Mouse (Mus musculus): ENCODE data around the gene Gm5415. TPM values are rescaled to one million over a fixed set of nuclear protein-coding genes. Genes with fewer than 3 reads are reported as not detected.
"Not testable (repeated sequence)": the region's sequence is repeated elsewhere in the genome, so short reads cannot be mapped to it uniquely, and the experiment has no call there.

The Gm5415 gene
- 0.05 TPM in 1 of 2 replicates, not detected in the other for polyA plus RNA-seq (2016; fragmentation: Nextera tagmentation; extraction: Ambion mirVana)

GRCm38 (mm10) chr1:32547194-32547593, at the start of gene Gm5415:
Gene Gm5415 (minus strand): TSS chr1:32547294.
- ATAC-seq (ENCODE audit: insufficient number of reproducible peaks, insufficient read depth, low FRiP score, low TSS enrichment, low read depth); H3K27ac ChIP-seq; H3K4me2 ChIP-seq; H3K9me3 ChIP-seq; H3K4me1 ChIP-seq (replicated peaks); H3K27me3 ChIP-seq; H3K4me3 ChIP-seq (replicated peaks); H3K36me3 ChIP-seq; H3K9ac ChIP-seq (replicated peaks): not testable (repeated sequence)
- 87% methylated on average over 3 of the region's 7 CpGs for WGBS

- Histone ChIP-seq H3K4me2 (no peak overlapping the region), H3K27ac (no peak overlapping the region), H3K4me3 (replicated peaks) (no peak overlapping the region), H3K27me3 (no peaks in the 10 kb centered on the region), H3K4me1 (replicated peaks) (no peaks in the 10 kb centered on the region), H3K9ac (replicated peaks) (no peak overlapping the region), H3K9me3 (no peaks in the 10 kb centered on the region), H3K36me3 (no peaks in the 10 kb centered on the region)
- no peak for ATAC-seq (ENCODE audit: insufficient number of reproducible peaks, insufficient read depth, low FRiP score, low TSS enrichment, low read depth)
- 76% methylated on average over 2 of the region's 2 CpGs for WGBS
These were observed 21.8 kb upstream of the Gm5415 start for GRCm38 (mm10) chr1:32568901-32569300.

- 40% methylated on average over 4 of the region's 4 CpGs for WGBS
- no peak overlapping the region for H3K4me3 ChIP-seq (replicated peaks)
- no peak for ATAC-seq (ENCODE audit: insufficient number of reproducible peaks, insufficient read depth, low FRiP score, low TSS enrichment, low read depth)
- H3K36me3 ChIP-seq, result no peaks in the 10 kb centered on the region
- H3K4me2 ChIP-seq, result no peak overlapping the region
- H3K9ac ChIP-seq (replicated peaks), result no peak overlapping the region
- no peaks in the 10 kb centered on the region for H3K9me3 ChIP-seq
- H3K4me1 ChIP-seq (replicated peaks), result no peaks in the 10 kb centered on the region
- no peaks in the 10 kb centered on the region for H3K27me3 ChIP-seq
- no peak overlapping the region for H3K27ac ChIP-seq
These were observed 6.8 kb upstream of the Gm5415 start for GRCm38 (mm10) chr1:32553925-32554324.

- 85% methylated on average over 3 of the region's 3 CpGs for WGBS
- no peak overlapping the region for H3K4me2 ChIP-seq
These were observed 6.4 kb upstream of the Gm5415 start for GRCm38 (mm10) chr1:32553459-32553858.

GRCm38 (mm10) chr1:32503381-32503780, 43.7 kb downstream of the Gm5415 start:
- Histone ChIP-seq H3K36me3 (no peaks in the 10 kb centered on the region), H3K27ac (no peak overlapping the region), H3K27me3 (no peaks in the 10 kb centered on the region), H3K9ac (replicated peaks) (no peak overlapping the region), H3K4me2 (no peak overlapping the region), H3K4me3 (replicated peaks) (no peak overlapping the region), H3K9me3 (no peaks in the 10 kb centered on the region), H3K4me1 (replicated peaks) (no peaks in the 10 kb centered on the region)
- WGBS, result 94% methylated on average over 6 of the region's 6 CpGs
- ATAC-seq (ENCODE audit: insufficient number of reproducible peaks, insufficient read depth, low FRiP score, low TSS enrichment, low read depth), result no peak

More at GRCm38 (mm10) chr1:32553459-32553858, 6.4 kb upstream of the Gm5415 start:
- Histone ChIP-seq H3K9ac (replicated peaks) (no peak overlapping the region), H3K27me3 (no peaks in the 10 kb centered on the region), H3K36me3 (no peaks in the 10 kb centered on the region), H3K27ac (no peak overlapping the region), H3K4me1 (replicated peaks) (no peaks in the 10 kb centered on the region), H3K4me3 (replicated peaks) (no peak overlapping the region), H3K9me3 (no peaks in the 10 kb centered on the region)
- no peak for ATAC-seq (ENCODE audit: insufficient number of reproducible peaks, insufficient read depth, low FRiP score, low TSS enrichment, low read depth)
